Mouse (Mus musculus): ENCODE measurements around the gene Crygb. TPM values are rescaled to one million over a fixed set of nuclear protein-coding genes. Genes with fewer than 3 reads are reported as not detected.

Crygb gene
- not detected in 2 replicates for polyA plus RNA-seq (2012; rRNA removed)
- not detected in 2 replicates for polyA plus RNA-seq (2014; fragmentation: Nextera tagmentation; extraction: Ambion mirVana)

- H3K4me2 ChIP-seq (ENCODE audit: low read depth), result no peak within 1 kb of the TSS
- ATAC-seq (ENCODE audit: insufficient read depth) (no peak), DNase-seq (ENCODE audit: low read depth in 3 of 3, low spot score in 3 of 3) (no peak)
- no peak for TF ChIP-seq CTCF (IDR thresholded peaks at IDR 0.05; ENCODE audit: low read depth)
- no peak within 1 kb of the TSS for H3K27ac ChIP-seq
- H3K4me1 ChIP-seq (replicated peaks; ENCODE audit: control insufficient read depth in 2 of 2, insufficient read depth in 2 of 2, low read length in 1 of 2), result no peaks in the 10 kb centered on the region
- no peak within 1 kb of the TSS for H3K9ac ChIP-seq (replicated peaks)
- no peak within 1 kb of the TSS for H3K4me3 ChIP-seq (ENCODE audit: insufficient read depth in 1 of 2, low read depth in 2 of 2, low read length in 2 of 2)
- H3K27me3 ChIP-seq (ENCODE audit: control insufficient read depth, insufficient read depth, low read length), result no peaks in the 10 kb centered on the region
- no peaks in the 10 kb centered on the region for H3K9me3 ChIP-seq (ENCODE audit: control insufficient read depth, low read length)
- H3K36me3 ChIP-seq (replicated peaks; ENCODE audit: control insufficient read depth, insufficient read depth, low read depth), result no peaks in the 10 kb centered on the region
- 42% methylated on average over 7 of the region's 7 CpGs for WGBS (ENCODE audit: insufficient replicate concordance)
Observed at GRCm38 (mm10) chr1:65082188-65082587, at the start of gene Crygb. Gene Crygb, minus strand, starts transcription at chr1:65082288.

DNA sequence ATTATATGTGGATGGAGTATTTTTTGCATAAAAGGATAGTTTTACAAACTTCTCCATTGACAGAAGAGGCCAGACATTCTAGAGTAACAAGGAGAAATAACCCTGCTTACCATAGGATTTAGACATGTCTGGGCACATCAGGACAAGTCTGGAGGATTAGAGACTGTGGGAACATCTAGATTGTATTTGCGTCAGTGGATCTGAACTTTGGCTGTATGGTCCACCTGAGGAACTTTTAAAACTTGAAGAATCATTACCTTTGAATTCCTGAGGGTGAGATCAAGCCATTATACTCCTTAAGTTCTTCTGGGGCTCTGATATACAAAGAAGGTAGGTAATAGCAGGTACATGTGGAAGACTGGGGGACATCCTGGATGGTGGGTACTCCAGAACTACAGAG lies 49.6 kb upstream of the Crygb start:
- Histone ChIP-seq H3K4me1 (replicated peaks; ENCODE audit: control insufficient read depth in 2 of 2, insufficient read depth in 2 of 2, low read length in 1 of 2) (no peaks in the 10 kb centered on the region), H3K4me3 (ENCODE audit: insufficient read depth in 1 of 2, low read depth in 2 of 2, low read length in 2 of 2) (no peak overlapping the region), H3K27me3 (ENCODE audit: control insufficient read depth, insufficient read depth, low read length) (no peaks in the 10 kb centered on the region), H3K9me3 (ENCODE audit: control insufficient read depth, low read length) (no peaks in the 10 kb centered on the region), H3K4me2 (ENCODE audit: low read depth) (no peak overlapping the region), H3K36me3 (replicated peaks; ENCODE audit: control insufficient read depth, insufficient read depth, low read depth) (no peaks in the 10 kb centered on the region), H3K9ac (replicated peaks) (no peak overlapping the region), H3K27ac (no peak overlapping the region)
- ATAC-seq (ENCODE audit: insufficient read depth) (no peak), DNase-seq (ENCODE audit: low read depth in 3 of 3, low spot score in 3 of 3) (no peak)
- TF ChIP-seq CTCF (IDR thresholded peaks at IDR 0.05; ENCODE audit: low read depth) (no peak), EP300 (IDR thresholded peaks at IDR 0.05; ENCODE audit: low read depth) (no peak)
- WGBS (ENCODE audit: insufficient replicate concordance), result 66% methylated on average over 1 of the region's 1 CpGs

- 38% methylated on average over 3 of the region's 3 CpGs for WGBS (ENCODE audit: insufficient replicate concordance)
- TF ChIP-seq EP300 (IDR thresholded peaks at IDR 0.05; ENCODE audit: low read depth), result no peak
- no peak for TF ChIP-seq CTCF (IDR thresholded peaks at IDR 0.05; ENCODE audit: low read depth)
- H3K9ac ChIP-seq (replicated peaks), result no peak overlapping the region
- H3K9me3 ChIP-seq (ENCODE audit: control insufficient read depth, low read length), result no peaks in the 10 kb centered on the region
- H3K27ac ChIP-seq, result no peak overlapping the region
- DNase-seq (ENCODE audit: low read depth in 3 of 3, low spot score in 3 of 3), result no peak
- no peaks in the 10 kb centered on the region for H3K4me1 ChIP-seq (replicated peaks; ENCODE audit: control insufficient read depth in 2 of 2, insufficient read depth in 2 of 2, low read length in 1 of 2)
- H3K4me3 ChIP-seq (ENCODE audit: insufficient read depth in 1 of 2, low read depth in 2 of 2, low read length in 2 of 2), result no peak overlapping the region
- H3K36me3 ChIP-seq (replicated peaks; ENCODE audit: control insufficient read depth, insufficient read depth, low read depth), result no peaks in the 10 kb centered on the region
- no peak for ATAC-seq (ENCODE audit: insufficient read depth)
- no peak overlapping the region for H3K4me2 ChIP-seq (ENCODE audit: low read depth)
- no peaks in the 10 kb centered on the region for H3K27me3 ChIP-seq (ENCODE audit: control insufficient read depth, insufficient read depth, low read length)
Observed at GRCm38 (mm10) chr1:65130226-65130625, 48.1 kb upstream of the Crygb start.

DNA sequence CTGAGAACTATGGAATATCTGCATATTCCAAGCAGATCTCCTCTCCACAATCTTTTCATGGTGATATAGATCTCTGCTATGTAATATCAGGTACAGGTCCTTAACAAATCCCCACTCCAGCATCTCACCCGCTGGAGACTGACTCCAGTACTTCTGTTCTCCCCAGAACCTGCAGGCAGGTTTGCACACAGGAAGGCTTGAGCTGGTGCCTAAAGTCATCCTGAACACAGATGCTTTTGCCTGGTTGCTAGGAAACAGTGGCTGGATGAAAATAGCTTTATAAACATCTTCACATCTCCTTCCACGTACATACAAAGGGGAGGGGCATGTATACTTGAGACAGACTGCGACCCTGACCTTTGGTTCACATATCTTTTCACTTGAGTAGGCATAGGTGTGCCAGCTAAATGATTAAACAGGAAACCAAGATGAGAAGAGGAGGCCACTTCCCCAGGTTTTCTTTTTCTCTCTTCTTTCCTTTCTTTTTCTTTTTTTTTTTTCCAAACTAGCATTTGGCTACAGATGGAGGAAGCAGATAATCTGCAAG lies 47.6 kb upstream of the Crygb start:
- H3K9ac ChIP-seq (replicated peaks), result no peak overlapping the region
- H3K27me3 ChIP-seq (ENCODE audit: control insufficient read depth, insufficient read depth, low read length), result no peaks in the 10 kb centered on the region
- ATAC-seq (ENCODE audit: insufficient read depth) (no peak), DNase-seq (ENCODE audit: low read depth in 3 of 3, low spot score in 3 of 3) (no peak)
- no peaks in the 10 kb centered on the region for H3K9me3 ChIP-seq (ENCODE audit: control insufficient read depth, low read length)
- WGBS (ENCODE audit: insufficient replicate concordance), result 47% methylated on average over 3 of the region's 3 CpGs
- no peak overlapping the region for H3K4me2 ChIP-seq (ENCODE audit: low read depth)
- no peak for TF ChIP-seq CTCF (IDR thresholded peaks at IDR 0.05; ENCODE audit: low read depth)
- TF ChIP-seq EP300 (IDR thresholded peaks at IDR 0.05; ENCODE audit: low read depth), result no peak
- H3K27ac ChIP-seq, result no peak overlapping the region
- H3K4me3 ChIP-seq (ENCODE audit: insufficient read depth in 1 of 2, low read depth in 2 of 2, low read length in 2 of 2), result no peak overlapping the region
- no peaks in the 10 kb centered on the region for H3K36me3 ChIP-seq (replicated peaks; ENCODE audit: control insufficient read depth, insufficient read depth, low read depth)
- H3K4me1 ChIP-seq (replicated peaks; ENCODE audit: control insufficient read depth in 2 of 2, insufficient read depth in 2 of 2, low read length in 1 of 2), result no peaks in the 10 kb centered on the region

DNA sequence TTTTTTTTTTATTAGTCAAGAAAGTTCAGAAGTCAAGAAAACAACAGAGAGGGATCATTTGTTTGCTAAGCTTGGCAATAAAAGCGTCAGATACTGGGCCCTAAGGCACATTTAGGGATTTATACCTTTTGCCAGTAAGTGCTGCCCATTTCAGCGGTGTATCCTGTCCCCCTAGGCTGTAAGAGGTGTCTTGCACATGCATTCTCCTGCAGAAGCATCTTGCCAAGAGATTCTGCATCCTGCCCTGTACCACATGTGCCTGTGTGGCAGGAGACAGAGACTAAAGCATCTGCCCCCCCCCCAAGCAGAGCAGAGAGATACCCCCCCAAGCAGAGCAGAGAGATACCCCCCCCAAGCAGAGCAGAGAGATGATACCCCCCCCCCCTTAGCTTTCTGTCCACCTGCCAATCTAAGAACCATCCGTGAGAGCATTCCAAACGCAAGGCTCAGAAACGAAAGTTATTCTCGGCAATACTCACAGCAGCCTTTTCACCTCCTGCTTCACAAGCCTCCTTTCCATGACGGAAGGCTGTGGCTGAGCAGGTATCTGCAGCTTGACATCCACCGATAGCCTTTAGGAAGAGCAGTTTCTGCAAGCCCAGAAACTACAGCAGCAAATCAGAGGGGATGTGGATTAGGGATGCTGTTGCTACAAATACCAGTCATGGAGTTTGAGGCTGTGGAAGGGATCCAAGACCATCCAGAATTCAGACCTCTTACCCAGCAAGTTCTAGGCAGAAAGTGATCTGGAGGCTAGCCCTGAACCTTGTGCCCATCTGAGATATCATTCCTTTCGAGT lies 40.7 kb upstream of the Crygb start, which contains the start of gene D630023F18Rik:
D630023F18Rik (minus strand) TSS at position 641 of the 799 bp plus-strand sequence.
- DNase-seq (ENCODE audit: low read depth in 3 of 3, low spot score in 3 of 3) (no peak), ATAC-seq (ENCODE audit: insufficient read depth) (no peak)
- Histone ChIP-seq H3K9me3 (ENCODE audit: control insufficient read depth, low read length) (no peaks in the 10 kb centered on the region), H3K36me3 (replicated peaks; ENCODE audit: control insufficient read depth, insufficient read depth, low read depth) (no peaks in the 10 kb centered on the region), H3K27me3 (ENCODE audit: control insufficient read depth, insufficient read depth, low read length) (no peaks in the 10 kb centered on the region), H3K27ac (no peak within 1 kb of the TSS), H3K4me2 (ENCODE audit: low read depth) (no peak within 1 kb of the TSS), H3K4me3 (ENCODE audit: insufficient read depth in 1 of 2, low read depth in 2 of 2, low read length in 2 of 2) (no peak within 1 kb of the TSS), H3K4me1 (replicated peaks; ENCODE audit: control insufficient read depth in 2 of 2, insufficient read depth in 2 of 2, low read length in 1 of 2) (peaks cover 0 to 3% of the 10 kb centered on the region in 2 experiments; a peak in 1 of 4 replicates), H3K9ac (replicated peaks) (no peak within 1 kb of the TSS)
- TF ChIP-seq CTCF (IDR thresholded peaks at IDR 0.05; ENCODE audit: low read depth) (no peak), EP300 (IDR thresholded peaks at IDR 0.05; ENCODE audit: low read depth) (no peak)
- 30% methylated on average over 9 of the region's 9 CpGs for WGBS (ENCODE audit: insufficient replicate concordance)

Data from liver, embryonic 14.5 days (tissue).